Mouse (Mus musculus) neural tube, embryonic 14.5 days (tissue): ENCODE results near the gene Bpifa5. TPM values are rescaled to one million over a fixed set of nuclear protein-coding genes. Genes with fewer than 3 reads are reported as not detected.
"Not testable (repeated sequence)": the region's sequence is repeated elsewhere in the genome, so short reads cannot be mapped to it uniquely, and the experiment has no call there.

Experiments used
- ATAC-seq: fragments of 200-750 bp; cut with Nextera tagmentation; 2 replicates; pipeline ENCODE4 v1.8.0; 2017; ENCODE audit warnings: low read depth, mild to moderate bottlenecking, moderate TSS enrichment, moderate library complexity
- H3K27ac ChIP-seq: fragments of 300-500 bp; sonication (generic); 2 replicates; pipeline ENCODE4 v1.5.1; 2014; ENCODE audit warnings: low read depth, mild to moderate bottlenecking, control low read depth, low read length, moderate library complexity, mixed read lengths
- H3K27me3 ChIP-seq: fragments of 300-500 bp; sonication (generic); 2 replicates; pipeline ENCODE4 v1.6.1; 2014; ENCODE audit warnings: low read length; ENCODE audit not compliant: control insufficient read depth, insufficient read depth
- H3K36me3 ChIP-seq: fragments of 300-500 bp; sonication (generic); 2 replicates; pipeline ENCODE4 v1.6.1; 2014; ENCODE audit warnings: low read length, mixed read lengths; ENCODE audit not compliant: control insufficient read depth, insufficient read depth
- H3K4me1 ChIP-seq: fragments of 300-500 bp; sonication (generic); 2 replicates; pipeline ENCODE4 v1.6.1; 2014; ENCODE audit warnings: low read length; ENCODE audit not compliant: control insufficient read depth, insufficient read depth
- H3K4me2 ChIP-seq: fragments of 300-500 bp; sonication (generic); 2 replicates; pipeline ENCODE4 v1.6.1; 2014; ENCODE audit warnings: mild to moderate bottlenecking, low read depth, low read length, control low read depth
- H3K4me3 ChIP-seq: fragments of 300-500 bp; sonication (generic); 2 replicates; pipeline ENCODE4 v1.5.1; 2014; ENCODE audit warnings: low read depth, low read length, control low read depth, mixed read lengths
- H3K9ac ChIP-seq: fragments of 300-500 bp; sonication (generic); replicated peaks from 2 replicates; pipeline ENCODE4 v1.6.1; 2014; ENCODE audit warnings: low read depth, mild to moderate bottlenecking, control low read depth, low read length, mixed read lengths
- H3K9me3 ChIP-seq: fragments of 300-500 bp; sonication (generic); 2 replicates; pipeline ENCODE4 v1.6.1; 2016; ENCODE audit warnings: low read length; ENCODE audit not compliant: control insufficient read depth
- WGBS: fragments of 180-500 bp; shearing (Covaris S2); extraction: QIAGEN DNeasy Blood & Tissue Kit; methylation state at CpG from one replicate; pipeline ENCODE4 v1.1.7; 2014; 5-methylcytosine and 5-hydroxymethylcytosine counted together
- polyA plus RNA-seq: library from polyadenylated mRNA; unstranded; fragments of >200 nt; fragmentation: Nextera tagmentation; extraction: Ambion mirVana; gene quantifications from 2 replicates; pipeline ENCODE4 v1.2.1, GENCODE M21; 2014

Bpifa5 gene
- polyA plus RNA-seq, 1 experiment from 2014 or later, result not detected

GRCm38 (mm10) chr2:154171621-154172020 is 9.2 kb downstream of the Bpifa5 start:
- Histone ChIP-seq H3K36me3 (no peaks in the 10 kb centered on the region), H3K27ac (no peak overlapping the region), H3K4me2 (no peak overlapping the region), H3K9ac (no peak overlapping the region), H3K4me1 (no peaks in the 10 kb centered on the region), H3K27me3 (no peaks in the 10 kb centered on the region), H3K4me3 (no peak overlapping the region), H3K9me3 (no peaks in the 10 kb centered on the region)
- ATAC-seq, result no peak
- 76% methylated on average over 6 of the region's 6 CpGs for WGBS

GRCm38 (mm10) chr2:154173313-154173712 is 10.9 kb downstream of the Bpifa5 start:
- Histone ChIP-seq H3K4me1 (no peaks in the 10 kb centered on the region), H3K9me3 (no peaks in the 10 kb centered on the region), H3K4me2 (no peak overlapping the region), H3K36me3 (no peaks in the 10 kb centered on the region), H3K4me3 (no peak overlapping the region), H3K27ac (no peak overlapping the region), H3K27me3 (no peaks in the 10 kb centered on the region), H3K9ac (no peak overlapping the region)
- WGBS, result 37% methylated on average over 1 of the region's 1 CpGs
- ATAC-seq, result no peak

GRCm38 (mm10) chr2:154181900-154182299 is 19.5 kb downstream of the Bpifa5 start:
- H3K9ac ChIP-seq, H3K4me1 ChIP-seq, H3K4me2 ChIP-seq, H3K27me3 ChIP-seq, ATAC-seq, H3K9me3 ChIP-seq, H3K36me3 ChIP-seq, H3K4me3 ChIP-seq, H3K27ac ChIP-seq: not testable (repeated sequence)
- 83% methylated on average over 7 of the region's 7 CpGs for WGBS

GRCm38 (mm10) chr2:154183061-154183460 is 20.7 kb downstream of the Bpifa5 start:
- H3K4me3 ChIP-seq, H3K36me3 ChIP-seq, H3K9me3 ChIP-seq, H3K4me1 ChIP-seq, H3K9ac ChIP-seq, H3K27ac ChIP-seq, ATAC-seq, H3K4me2 ChIP-seq, H3K27me3 ChIP-seq: not testable (repeated sequence)
- WGBS, result 88% methylated on average over 4 of the region's 4 CpGs

- no peak overlapping the region for H3K27ac ChIP-seq
- H3K4me3 ChIP-seq, result no peak overlapping the region
- no peak overlapping the region for H3K9ac ChIP-seq
- H3K27me3 ChIP-seq, result no peaks in the 10 kb centered on the region
- no peak overlapping the region for H3K4me2 ChIP-seq
- H3K36me3 ChIP-seq, result no peaks in the 10 kb centered on the region
- no peaks in the 10 kb centered on the region for H3K9me3 ChIP-seq
- WGBS, result 91% methylated on average over 6 of the region's 6 CpGs
- ATAC-seq, result no peak
- no peaks in the 10 kb centered on the region for H3K4me1 ChIP-seq
Observed at GRCm38 (mm10) chr2:154185319-154185718, 22.9 kb downstream of the Bpifa5 start.

- H3K27me3 ChIP-seq, result no peaks in the 10 kb centered on the region
- H3K9me3 ChIP-seq, result no peaks in the 10 kb centered on the region
- no peak overlapping the region for H3K4me3 ChIP-seq
- 87% methylated on average over 3 of the region's 3 CpGs for WGBS
- H3K9ac ChIP-seq, result no peak overlapping the region
- no peaks in the 10 kb centered on the region for H3K36me3 ChIP-seq
- no peaks in the 10 kb centered on the region for H3K4me1 ChIP-seq
- no peak overlapping the region for H3K4me2 ChIP-seq
- H3K27ac ChIP-seq, result no peak overlapping the region
- ATAC-seq, result no peak
Observed at GRCm38 (mm10) chr2:154185748-154186147, 23.3 kb downstream of the Bpifa5 start.

GRCm38 (mm10) chr2:154187468-154187867 is 25.1 kb downstream of the Bpifa5 start:
- H3K27ac ChIP-seq, result no peak overlapping the region
- no peaks in the 10 kb centered on the region for H3K9me3 ChIP-seq
- no peak overlapping the region for H3K4me2 ChIP-seq
- WGBS, result 44% methylated on average over 5 of the region's 5 CpGs
- no peaks in the 10 kb centered on the region for H3K4me1 ChIP-seq
- ATAC-seq, result no peak
- no peaks in the 10 kb centered on the region for H3K36me3 ChIP-seq
- no peaks in the 10 kb centered on the region for H3K27me3 ChIP-seq
- H3K9ac ChIP-seq, result no peak overlapping the region
- H3K4me3 ChIP-seq, result no peak overlapping the region

- no peaks in the 10 kb centered on the region for H3K36me3 ChIP-seq
- H3K27ac ChIP-seq, result no peak overlapping the region
- ATAC-seq, result no peak
- 88% methylated on average over 7 of the region's 7 CpGs for WGBS
- no peaks in the 10 kb centered on the region for H3K9me3 ChIP-seq
- H3K9ac ChIP-seq, result no peak overlapping the region
- H3K4me2 ChIP-seq, result no peak overlapping the region
- no peaks in the 10 kb centered on the region for H3K4me1 ChIP-seq
- no peak overlapping the region for H3K4me3 ChIP-seq
- no peaks in the 10 kb centered on the region for H3K27me3 ChIP-seq
Observed at GRCm38 (mm10) chr2:154189877-154190434, 27.5 kb downstream of the Bpifa5 start.

GRCm38 (mm10) chr2:154190546-154191258 is 28.3 kb downstream of the Bpifa5 start, which contains the start of gene Bpifb1:
Gene Bpifb1 (plus strand): TSS chr2:154190818.
- no peaks in the 10 kb centered on the region for H3K9me3 ChIP-seq
- H3K27me3 ChIP-seq, result no peaks in the 10 kb centered on the region
- 84% methylated on average over 11 of the region's 11 CpGs for WGBS
- no peak within 1 kb of the TSS for H3K27ac ChIP-seq
- H3K4me3 ChIP-seq, result no peak within 1 kb of the TSS
- H3K4me1 ChIP-seq, result no peaks in the 10 kb centered on the region
- H3K36me3 ChIP-seq, result no peaks in the 10 kb centered on the region
- H3K9ac ChIP-seq, result no peak within 1 kb of the TSS
- ATAC-seq, result no peak
- H3K4me2 ChIP-seq, result no peak within 1 kb of the TSS
